Mouse (Mus musculus) neural tube, embryonic 12.5 days (tissue): ENCODE results near the gene Zdhhc17. TPM values are rescaled to one million over a fixed set of nuclear protein-coding genes. Genes with fewer than 3 reads are reported as not detected.

Experiments used
- ATAC-seq: fragments of 200-750 bp; cut with Nextera tagmentation; 2 replicates; pipeline ENCODE4 v1.8.0; 2017; ENCODE audit warnings: low read depth, mild to moderate bottlenecking, moderate TSS enrichment, moderate library complexity; ENCODE audit not compliant: low FRiP score
- H3K27ac ChIP-seq: fragments of 300-500 bp; sonication (generic); 2 replicates; pipeline ENCODE4 v1.5.1; 2016
- H3K27me3 ChIP-seq: fragments of 300-500 bp; sonication (generic); replicated peaks from 2 replicates; pipeline ENCODE4 v1.6.1; 2016; ENCODE audit warnings: mild to moderate bottlenecking
- H3K36me3 ChIP-seq: fragments of 300-500 bp; sonication (generic); 2 replicates; pipeline ENCODE4 v1.6.1; 2016; ENCODE audit warnings: mild to moderate bottlenecking
- H3K4me1 ChIP-seq: fragments of 300-500 bp; sonication (generic); 2 replicates; pipeline ENCODE4 v1.6.1; 2016
- H3K4me2 ChIP-seq: fragments of 300-500 bp; sonication (generic); replicated peaks from 2 replicates; pipeline ENCODE4 v1.6.1; 2016; ENCODE audit warnings: mild to moderate bottlenecking
- H3K4me3 ChIP-seq: fragments of 300-500 bp; sonication (generic); 2 replicates; pipeline ENCODE4 v1.5.1; 2016
- H3K9ac ChIP-seq: fragments of 300-500 bp; sonication (generic); 2 replicates; pipeline ENCODE4 v1.6.1; 2016; ENCODE audit warnings: mild to moderate bottlenecking
- H3K9me3 ChIP-seq: fragments of 300-500 bp; sonication (generic); 2 replicates; pipeline ENCODE4 v1.6.1; 2016; ENCODE audit warnings: mild to moderate bottlenecking
- WGBS: fragments of 180-500 bp; shearing (Covaris S2); methylation state at CpG from one replicate; pipeline ENCODE4 v1.1.7; 2016; 5-methylcytosine and 5-hydroxymethylcytosine counted together
- polyA plus RNA-seq: library from polyadenylated mRNA; unstranded; fragments of >200 nt; fragmentation: Nextera tagmentation; extraction: Ambion mirVana; gene quantifications from 2 replicates; pipeline ENCODE4 v1.2.1, GENCODE M21; 2016

Zdhhc17 gene
- polyA plus RNA-seq, 1 experiment from 2014 or later, result 45.0 TPM

GRCm38 (mm10) chr10:110899744-110900501, 110.0 kb downstream of the Zdhhc17 start:
- H3K4me3 ChIP-seq, result no peak overlapping the region
- no peak overlapping the region for H3K4me2 ChIP-seq
- H3K4me1 ChIP-seq, result no peaks in the 10 kb centered on the region
- no peak overlapping the region for H3K27ac ChIP-seq
- no peak overlapping the region for H3K9ac ChIP-seq
- no peaks in the 10 kb centered on the region for H3K36me3 ChIP-seq
- H3K9me3 ChIP-seq, result no peaks in the 10 kb centered on the region
- H3K27me3 ChIP-seq, result no peaks in the 10 kb centered on the region
- WGBS, result 84% methylated on average over 13 of the region's 13 CpGs
- ATAC-seq, result no peak

Other genes starting within 250 kb of the Zdhhc17 start
- 150 and 151 TPM in 2 replicates for gene Csrp2, start 90.4 kb downstream of the Zdhhc17 start, polyA plus RNA-seq
- 18.3 and 20.7 TPM in 2 replicates for gene Osbpl8, start 154.6 kb upstream of the Zdhhc17 start, polyA plus RNA-seq